Mouse (Mus musculus): ENCODE measurements around the gene Gm18336. TPM values are rescaled to one million over a fixed set of nuclear protein-coding genes. Genes with fewer than 3 reads are reported as not detected.
"Not testable (repeated sequence)": the region's sequence is repeated elsewhere in the genome, so short reads cannot be mapped to it uniquely, and the experiment has no call there.

The Gm18336 gene
- not detected in 2 replicates for polyA plus RNA-seq (2016; fragmentation: Nextera tagmentation; extraction: Ambion mirVana)

GRCm38 (mm10) chrX:73398636-73399035 is at the start of gene Gm18336:
Gene Gm18336 (minus strand): TSS chrX:73398736.
- H3K4me3 ChIP-seq; DNase-seq (ENCODE audit: low spot score); H3K27ac ChIP-seq (replicated peaks); H3K4me1 ChIP-seq; H3K9me3 ChIP-seq (replicated peaks); H3K36me3 ChIP-seq: not testable (repeated sequence)
- peaks cover 25% of the 10 kb centered on the region for H3K27me3 ChIP-seq (ENCODE audit: low read depth, poor library complexity, severe bottlenecking)
- WGBS, result 79% methylated on average over 2 of the region's 2 CpGs

DNA sequence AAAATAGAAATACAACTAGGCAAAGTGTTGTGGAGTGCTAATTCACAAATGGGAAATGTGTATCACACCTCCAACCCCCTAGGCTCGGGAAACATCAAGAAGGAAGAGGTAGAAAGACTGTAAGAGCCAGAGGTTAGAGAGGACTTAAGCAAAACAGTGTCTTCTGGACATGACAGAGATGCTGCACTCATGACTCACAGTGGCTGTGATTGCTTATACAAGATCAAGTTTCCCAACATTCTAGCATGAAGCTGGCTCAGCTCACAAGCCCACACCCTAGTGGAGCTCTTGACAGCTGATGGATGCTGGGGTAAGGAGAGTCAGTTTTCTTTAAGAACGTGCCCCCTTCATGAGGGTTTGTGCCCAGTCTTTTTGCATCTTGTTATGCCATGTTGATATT is 42.9 kb upstream of the Gm18336 start:
- WGBS, result 72% methylated on average over 2 of the region's 2 CpGs
- peaks cover 30% of the 10 kb centered on the region for H3K27me3 ChIP-seq (ENCODE audit: low read depth, poor library complexity, severe bottlenecking)
- H3K9me3 ChIP-seq (replicated peaks), result no peaks in the 10 kb centered on the region
- H3K4me1 ChIP-seq, result no peaks in the 10 kb centered on the region
- no peak for DNase-seq (ENCODE audit: low spot score)
- no peak overlapping the region for H3K4me3 ChIP-seq
- peaks cover 31% of the 10 kb centered on the region for H3K36me3 ChIP-seq
- no peak overlapping the region for H3K27ac ChIP-seq (replicated peaks)

GRCm38 (mm10) chrX:73435252-73435651 is 36.7 kb upstream of the Gm18336 start, which contains the start of gene Trex2:
Gene Trex2 (minus strand): TSS chrX:73435344.
- Histone ChIP-seq H3K27me3 (ENCODE audit: low read depth, poor library complexity, severe bottlenecking) (peaks cover 42% of the 10 kb centered on the region), H3K4me1 (no peaks in the 10 kb centered on the region), H3K9me3 (replicated peaks) (no peaks in the 10 kb centered on the region), H3K4me3 (no peak within 1 kb of the TSS), H3K27ac (replicated peaks) (no peak within 1 kb of the TSS), H3K36me3 (peaks cover 13% of the 10 kb centered on the region)
- WGBS, result 82% methylated on average over 11 of the region's 11 CpGs
- DNase-seq (ENCODE audit: low spot score), result no peak

DNA sequence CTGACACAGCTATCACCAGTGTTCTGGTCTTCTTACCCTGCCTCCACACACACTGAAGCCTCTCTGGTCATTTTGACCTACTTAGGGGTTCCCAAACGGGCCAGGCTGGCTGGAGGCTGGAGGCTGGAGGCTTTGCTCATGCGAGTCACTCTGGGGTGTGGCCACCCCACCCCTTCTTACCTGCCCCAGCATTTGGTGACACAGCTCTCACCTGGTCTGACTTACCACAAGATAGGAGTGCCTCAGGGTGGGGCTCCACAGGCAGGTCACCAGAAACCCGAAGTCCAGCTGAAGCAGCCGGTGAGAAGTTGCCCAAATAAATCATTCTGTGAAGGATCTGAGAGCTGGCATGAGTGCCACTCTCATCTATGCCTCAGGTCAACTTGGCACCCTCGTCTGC is 34.3 kb upstream of the Gm18336 start:
- no peak for DNase-seq (ENCODE audit: low spot score)
- Histone ChIP-seq H3K27ac (replicated peaks) (no peak overlapping the region), H3K4me1 (no peaks in the 10 kb centered on the region), H3K36me3 (peaks cover 13% of the 10 kb centered on the region), H3K4me3 (no peak overlapping the region), H3K27me3 (ENCODE audit: low read depth, poor library complexity, severe bottlenecking) (peaks cover 32% of the 10 kb centered on the region), H3K9me3 (replicated peaks) (no peaks in the 10 kb centered on the region)
- 79% methylated on average over 5 of the region's 5 CpGs for WGBS

- no peak for DNase-seq (ENCODE audit: low spot score)
- no peak overlapping the region for H3K27ac ChIP-seq (replicated peaks)
- no peaks in the 10 kb centered on the region for H3K36me3 ChIP-seq
- WGBS, result 70% methylated on average over 2 of the region's 2 CpGs
- peaks cover 30% of the 10 kb centered on the region for H3K27me3 ChIP-seq (ENCODE audit: low read depth, poor library complexity, severe bottlenecking)
- H3K9me3 ChIP-seq (replicated peaks), result no peaks in the 10 kb centered on the region
- H3K4me3 ChIP-seq, result no peak overlapping the region
- H3K4me1 ChIP-seq, result no peaks in the 10 kb centered on the region
Measured at GRCm38 (mm10) chrX:73430036-73430435, 31.5 kb upstream of the Gm18336 start.

DNA sequence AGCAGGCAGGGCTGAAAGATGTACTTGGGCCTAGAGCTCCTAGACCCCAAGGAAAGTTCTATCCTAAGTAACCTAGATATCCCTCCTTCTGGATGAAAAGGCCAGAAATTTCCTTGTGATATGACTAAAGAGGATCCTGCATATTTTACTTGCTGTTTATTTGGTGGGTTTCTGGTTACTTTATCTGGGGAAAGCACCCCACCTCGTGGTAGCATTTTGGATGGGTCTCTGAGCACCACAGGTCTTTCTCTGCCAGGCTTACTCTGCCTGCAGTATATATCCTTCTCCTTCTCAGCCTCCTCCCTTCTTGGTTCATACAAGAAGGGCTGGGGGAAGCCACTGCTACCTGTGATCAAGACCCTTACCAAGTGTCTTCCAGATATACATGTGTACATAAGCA is 14.2 kb upstream of the Gm18336 start:
- WGBS, result 39% methylated on average over 1 of the region's 1 CpGs
- no peak overlapping the region for H3K27ac ChIP-seq (replicated peaks)
- peaks cover 35% of the 10 kb centered on the region for H3K27me3 ChIP-seq (ENCODE audit: low read depth, poor library complexity, severe bottlenecking)
- H3K4me1 ChIP-seq, result peaks cover 5% of the 10 kb centered on the region; the same call in 1 of the 2 replicates
- no peak for DNase-seq (ENCODE audit: low spot score)
- H3K4me3 ChIP-seq, result no peak overlapping the region
- H3K36me3 ChIP-seq, result no peaks in the 10 kb centered on the region
- no peaks in the 10 kb centered on the region for H3K9me3 ChIP-seq (replicated peaks)

- Histone ChIP-seq H3K27ac (replicated peaks) (no peak within 1 kb of the TSS), H3K4me1 (peaks cover 5% of the 10 kb centered on the region; the same call in 1 of the 2 replicates), H3K27me3 (ENCODE audit: low read depth, poor library complexity, severe bottlenecking) (peaks cover 35% of the 10 kb centered on the region), H3K9me3 (replicated peaks) (no peaks in the 10 kb centered on the region), H3K36me3 (no peaks in the 10 kb centered on the region), H3K4me3 (peak within 1 kb of the TSS; percentile 47)
- DNase-seq (ENCODE audit: low spot score), result peak; percentile 12
- WGBS, result 17% methylated on average over 20 of the region's 20 CpGs
Measured at GRCm38 (mm10) chrX:73410880-73411517, 12.5 kb upstream of the Gm18336 start, which contains the start of gene Zfp92. Gene Zfp92 (plus strand): TSS chrX:73411096.

DNA sequence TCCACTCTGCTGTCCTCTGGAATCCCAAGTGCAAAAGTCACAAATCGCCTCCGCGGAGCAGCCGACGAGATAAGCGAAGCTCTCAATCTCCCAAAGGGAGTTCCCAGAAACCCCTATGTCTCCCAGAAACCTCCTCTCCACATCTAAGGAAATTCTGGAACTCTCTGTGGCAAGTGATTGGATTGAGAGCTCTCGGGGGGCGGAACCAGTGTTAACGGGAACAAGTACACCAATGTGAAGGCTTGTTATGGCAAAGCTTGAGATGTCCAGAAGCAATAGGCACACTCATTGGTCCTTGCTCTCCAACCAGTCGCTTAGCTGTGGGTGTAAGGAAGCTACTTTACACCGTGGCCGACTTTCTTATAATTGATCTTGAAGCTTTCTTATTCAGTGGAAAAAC is 3.1 kb upstream of the Gm18336 start:
- Histone ChIP-seq H3K9me3 (replicated peaks) (no peaks in the 10 kb centered on the region), H3K36me3 (no peaks in the 10 kb centered on the region), H3K4me3 (no peak overlapping the region), H3K27ac (replicated peaks) (no peak overlapping the region), H3K4me1 (no peaks in the 10 kb centered on the region), H3K27me3 (ENCODE audit: low read depth, poor library complexity, severe bottlenecking) (peaks cover 4% of the 10 kb centered on the region; the same call in 1 of the 2 replicates)
- no peak for DNase-seq (ENCODE audit: low spot score)
- WGBS, result 95% methylated on average over 12 of the region's 12 CpGs

- Histone ChIP-seq H3K9me3 (replicated peaks) (no peaks in the 10 kb centered on the region), H3K4me1 (no peaks in the 10 kb centered on the region), H3K27me3 (ENCODE audit: low read depth, poor library complexity, severe bottlenecking) (peaks cover 11% of the 10 kb centered on the region), H3K4me3 (no peak overlapping the region), H3K27ac (replicated peaks) (no peak overlapping the region), H3K36me3 (no peaks in the 10 kb centered on the region)
- 91% methylated on average over 20 of the region's 20 CpGs for WGBS
- DNase-seq (ENCODE audit: low spot score), result no peak
Measured at GRCm38 (mm10) chrX:73400951-73401350, 2.4 kb upstream of the Gm18336 start.

- no peak for DNase-seq (ENCODE audit: low spot score)
- WGBS, result 94% methylated on average over 1 of the region's 1 CpGs
Measured at GRCm38 (mm10) chrX:73396446-73396845, 2.1 kb downstream of the Gm18336 start.

DNA sequence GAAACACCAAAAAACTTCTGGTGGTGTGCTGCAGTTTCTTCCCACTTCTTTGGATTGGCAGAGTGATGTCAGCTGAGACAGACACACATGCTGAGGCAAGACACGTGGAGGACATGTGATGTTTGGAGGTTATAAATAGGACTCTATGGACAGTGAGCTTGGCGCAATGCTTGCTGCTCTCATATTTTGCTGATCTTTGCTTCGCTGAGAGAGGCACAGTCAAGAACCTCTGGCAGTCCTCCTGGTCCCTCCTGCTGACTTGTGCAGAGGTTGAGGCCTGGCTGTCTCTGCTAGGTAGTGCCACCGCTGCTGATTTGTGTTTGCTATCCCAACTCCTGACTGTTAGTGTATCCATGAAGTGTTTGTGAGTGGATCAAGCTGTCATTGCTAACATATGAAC is 7.1 kb downstream of the Gm18336 start:
- Histone ChIP-seq H3K27ac (replicated peaks) (no peak overlapping the region), H3K4me3 (no peak overlapping the region), H3K36me3 (no peaks in the 10 kb centered on the region), H3K4me1 (no peaks in the 10 kb centered on the region), H3K27me3 (ENCODE audit: low read depth, poor library complexity, severe bottlenecking) (peaks cover 34% of the 10 kb centered on the region), H3K9me3 (replicated peaks) (no peaks in the 10 kb centered on the region)
- no peak for DNase-seq (ENCODE audit: low spot score)
- 93% methylated on average over 4 of the region's 4 CpGs for WGBS

More at GRCm38 (mm10) chrX:73396446-73396845, 2.1 kb downstream of the Gm18336 start:
- Histone ChIP-seq H3K27me3 (ENCODE audit: low read depth, poor library complexity, severe bottlenecking) (peaks cover 37% of the 10 kb centered on the region), H3K9me3 (replicated peaks) (no peaks in the 10 kb centered on the region), H3K4me3 (no peak overlapping the region), H3K4me1 (no peaks in the 10 kb centered on the region), H3K27ac (replicated peaks) (no peak overlapping the region), H3K36me3 (no peaks in the 10 kb centered on the region)

DNA sequence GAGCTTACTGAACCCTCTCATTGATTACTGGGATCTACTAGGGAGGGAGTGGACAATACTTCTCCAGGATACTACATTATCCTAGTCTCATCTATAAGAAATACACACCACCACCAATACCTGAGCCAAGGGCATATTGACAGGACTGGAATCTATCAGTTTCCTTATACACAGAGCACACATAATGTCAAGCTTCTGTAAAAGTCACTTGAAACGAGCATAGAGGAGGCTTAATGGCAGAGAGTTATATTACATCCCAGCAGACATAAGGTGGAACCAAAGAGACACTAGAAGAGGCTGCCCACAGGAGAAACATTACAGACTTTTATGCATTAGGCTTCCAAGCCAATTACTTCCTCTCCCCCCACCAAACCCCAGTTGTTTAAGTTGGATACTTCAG is 13.6 kb downstream of the Gm18336 start:
- WGBS, result 64% methylated on average over 1 of the region's 1 CpGs
- Histone ChIP-seq H3K9me3 (replicated peaks) (no peaks in the 10 kb centered on the region), H3K27ac (replicated peaks) (no peak overlapping the region), H3K36me3 (no peaks in the 10 kb centered on the region), H3K27me3 (ENCODE audit: low read depth, poor library complexity, severe bottlenecking) (peaks cover 11% of the 10 kb centered on the region; the same call in 1 of the 2 replicates), H3K4me3 (no peak overlapping the region), H3K4me1 (no peaks in the 10 kb centered on the region)
- no peak for DNase-seq (ENCODE audit: low spot score)

- WGBS, result 82% methylated on average over 6 of the region's 6 CpGs
- H3K4me3 ChIP-seq, result no peak overlapping the region
- no peak for DNase-seq (ENCODE audit: low spot score)
- no peaks in the 10 kb centered on the region for H3K9me3 ChIP-seq (replicated peaks)
- H3K27me3 ChIP-seq (ENCODE audit: low read depth, poor library complexity, severe bottlenecking), result peaks cover 11% of the 10 kb centered on the region; the same call in 1 of the 2 replicates
- no peaks in the 10 kb centered on the region for H3K4me1 ChIP-seq
- H3K27ac ChIP-seq (replicated peaks), result no peak overlapping the region
- H3K36me3 ChIP-seq, result no peaks in the 10 kb centered on the region
Measured at GRCm38 (mm10) chrX:73384419-73384818, 14.1 kb downstream of the Gm18336 start.
